Mouse (Mus musculus) cerebellum, adult 8-10 months (tissue): ENCODE data around the gene Ech1.

Source experiments
- DNase-seq: peaks from one replicate; pipeline ENCODE4 v3.0.0; 2022

The Ech1 gene

DNA sequence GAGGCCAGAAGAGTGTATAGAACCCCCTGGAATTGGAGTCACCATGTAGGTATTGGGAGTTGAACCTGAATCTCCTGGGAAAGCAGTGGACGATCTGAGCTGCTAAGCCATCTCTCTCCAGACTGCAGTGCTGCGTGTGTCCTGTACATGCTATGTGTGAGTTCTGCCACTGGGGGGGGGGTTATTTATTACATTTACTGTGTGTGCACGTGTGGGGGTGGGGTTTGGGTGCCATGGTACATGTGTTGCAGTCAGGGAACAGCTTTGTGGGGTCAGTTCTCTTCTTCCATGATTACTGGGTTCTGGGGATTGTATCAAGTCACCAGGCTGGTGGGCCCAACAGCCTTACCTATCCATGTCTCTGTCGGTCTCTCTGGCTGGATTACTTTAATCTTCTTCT lies 18.1 kb upstream of the Ech1 start:
- DNase-seq: no peak

DNA sequence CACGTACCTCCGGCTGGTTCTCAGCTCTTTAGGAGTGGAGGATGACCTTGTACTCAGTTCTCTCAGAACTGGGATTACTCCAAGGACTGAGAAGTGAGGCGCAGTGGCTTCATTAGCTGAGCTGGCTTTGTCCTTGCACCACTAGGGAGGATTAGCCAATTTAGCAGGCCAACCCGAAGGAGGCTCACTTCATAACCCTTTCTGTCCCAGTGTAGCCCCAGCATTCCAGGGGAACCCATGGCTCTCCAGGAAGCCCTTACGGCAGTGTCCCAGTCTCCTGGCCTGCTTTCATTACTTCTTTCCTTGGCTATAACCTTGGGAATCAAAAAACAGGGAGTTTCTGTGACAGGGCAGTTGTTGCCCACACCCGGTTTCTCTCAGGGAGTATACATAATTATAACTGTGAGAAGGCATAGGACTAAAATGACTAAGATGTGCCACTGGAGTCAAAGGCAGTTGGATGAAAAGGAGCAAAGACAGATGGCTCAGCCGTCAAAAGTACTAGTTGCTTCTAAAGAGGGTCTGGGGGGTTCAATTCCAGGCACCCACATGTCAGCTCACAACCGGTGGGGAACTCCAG lies 17.3 kb upstream of the Ech1 start:
- no peak for DNase-seq

DNA sequence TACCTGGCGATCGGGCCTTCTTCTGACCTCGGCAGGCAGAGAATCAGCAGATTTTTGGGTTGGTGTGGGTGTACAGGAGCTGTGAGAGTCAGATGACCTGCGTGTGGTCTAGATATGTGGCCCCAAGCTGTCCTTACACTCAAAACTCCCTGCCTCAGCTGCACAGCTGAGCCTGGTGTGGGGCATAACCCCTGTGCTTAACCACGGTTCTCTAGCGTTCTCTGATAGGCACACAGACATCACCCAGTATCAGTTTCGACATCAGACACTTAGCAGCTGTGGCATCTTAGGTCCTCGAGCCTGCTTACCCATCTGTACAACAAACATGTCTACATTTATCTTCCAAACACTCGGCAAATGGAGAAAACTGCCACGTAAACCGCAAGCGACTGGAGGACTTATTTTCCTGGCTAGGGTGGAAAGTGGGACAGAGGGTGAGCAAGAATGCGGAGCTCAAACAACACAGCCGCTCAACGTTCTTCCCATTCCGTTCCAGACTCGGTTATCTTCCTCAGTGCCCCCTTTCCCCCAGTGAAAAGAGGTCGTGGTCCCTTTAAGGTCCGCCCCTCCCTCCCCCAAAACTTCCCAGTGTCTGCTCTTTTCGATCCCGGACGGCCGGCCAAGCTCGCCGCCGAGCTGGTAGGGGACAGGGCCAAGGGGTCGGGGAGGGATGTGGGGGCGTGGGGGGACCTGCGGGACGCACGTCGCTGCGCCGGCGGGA lies 16.6 kb upstream of the Ech1 start, which contains the start of gene Hnrnpl:
TSS of gene Hnrnpl (plus strand) at position 321 of the 721 bp plus-strand sequence.
- DNase-seq: no peak

DNA sequence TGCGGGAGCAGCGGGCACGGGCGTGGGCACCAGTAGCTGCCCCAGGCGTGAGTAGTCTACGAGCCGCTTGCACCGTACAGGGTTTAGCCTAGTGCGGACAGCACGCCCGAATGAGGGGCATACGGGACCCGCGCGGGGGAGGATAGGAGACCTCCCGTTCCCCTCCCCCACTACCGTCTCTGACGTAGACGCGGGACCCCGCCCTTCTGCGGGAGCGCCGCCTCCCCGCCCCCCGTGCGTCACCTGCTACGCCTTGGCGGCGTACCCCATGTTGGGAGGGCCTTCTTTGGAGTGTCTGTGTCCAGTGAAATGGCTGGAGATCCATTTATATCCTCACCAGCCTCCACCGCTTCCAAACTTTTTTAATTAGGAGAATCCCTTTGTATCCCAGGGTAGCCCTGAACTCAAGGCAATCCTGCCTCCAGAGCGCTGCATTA lies 16.0 kb upstream of the Ech1 start:
- DNase-seq: peak; percentile 96

DNA sequence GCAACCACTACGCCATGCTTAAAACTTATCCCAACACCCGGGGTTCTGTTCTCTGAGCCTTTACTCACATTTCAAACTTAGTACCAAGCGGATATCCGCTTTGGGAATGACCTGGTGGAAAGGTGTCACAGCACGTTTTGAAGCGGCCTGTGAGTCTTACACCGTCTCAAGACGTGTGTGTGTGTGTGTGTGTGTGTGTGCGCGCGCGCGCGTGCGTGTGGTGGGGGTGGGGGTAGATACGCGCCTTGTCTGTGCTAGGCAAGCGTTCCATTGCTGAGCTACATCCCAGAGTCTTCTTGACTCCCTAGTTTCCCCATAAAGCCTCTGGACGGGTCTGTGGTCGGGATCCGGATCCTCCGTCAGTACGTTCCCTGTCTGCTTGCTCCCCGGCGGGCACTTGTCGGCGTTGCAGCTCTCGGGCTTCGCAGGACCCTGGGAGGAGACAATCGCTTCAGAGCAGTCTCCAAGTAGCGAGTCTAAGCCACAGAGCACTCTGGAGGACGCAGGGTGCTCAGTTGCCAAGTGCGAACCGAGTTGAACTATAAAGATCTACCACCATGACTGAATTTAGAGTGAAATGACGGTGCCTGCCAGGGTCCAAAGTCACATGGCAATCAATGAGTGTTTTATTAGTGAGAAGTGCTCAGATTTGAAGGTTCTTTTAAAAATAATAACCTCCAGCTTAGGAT lies 15.5 kb upstream of the Ech1 start:
- DNase-seq: peak; percentile 62

DNA sequence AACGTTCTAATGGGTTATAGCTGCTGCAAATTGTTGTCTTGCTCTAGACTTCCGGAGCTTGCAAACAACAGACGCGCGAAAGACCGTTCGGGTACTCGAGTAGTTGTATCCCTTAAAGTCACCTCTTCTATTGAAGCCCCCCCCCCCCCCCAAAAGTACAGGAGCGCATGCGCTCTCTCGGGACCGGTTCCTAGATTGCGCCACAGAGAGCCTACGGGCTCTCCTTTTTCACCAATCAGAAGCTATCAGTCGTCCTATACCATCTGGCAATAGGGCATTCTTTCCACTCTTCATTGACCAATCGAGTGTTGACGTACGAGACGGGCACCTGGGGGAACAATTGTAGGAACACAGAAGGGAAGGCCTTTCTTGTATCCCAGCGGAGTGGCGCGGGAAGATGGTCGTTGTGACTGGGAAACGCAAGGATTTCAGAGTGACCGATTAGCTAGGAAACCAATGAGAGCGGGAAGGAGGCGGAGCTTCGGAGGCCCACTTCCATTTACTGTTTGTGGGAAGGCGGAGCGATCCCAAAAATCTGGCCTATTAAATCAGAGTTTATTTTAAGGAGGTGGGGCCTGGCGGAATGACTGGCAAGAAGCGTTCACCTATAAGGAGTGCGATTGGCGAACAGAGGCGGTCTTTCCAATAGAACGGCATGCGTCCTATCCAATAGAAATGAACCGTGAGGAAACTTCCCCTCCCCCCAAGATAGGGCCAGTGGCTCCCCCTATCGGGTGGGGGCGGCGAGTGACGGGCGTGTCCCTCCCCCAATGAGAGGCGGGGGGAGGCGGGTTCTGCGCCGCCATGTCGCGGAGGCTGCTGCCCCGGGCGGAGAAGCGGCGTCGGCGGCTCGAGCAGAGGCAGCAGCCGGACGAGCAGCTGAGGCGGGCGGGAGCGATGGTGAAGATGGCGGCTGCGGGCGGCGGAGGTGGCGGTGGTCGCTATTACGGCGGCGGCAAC lies 14.6 kb upstream of the Ech1 start:
- peak; percentile 99 for DNase-seq

- DNase-seq: peak; percentile 88
Observed at GRCm38 (mm10) chr7:28811228-28811627, 13.8 kb upstream of the Ech1 start.

DNA sequence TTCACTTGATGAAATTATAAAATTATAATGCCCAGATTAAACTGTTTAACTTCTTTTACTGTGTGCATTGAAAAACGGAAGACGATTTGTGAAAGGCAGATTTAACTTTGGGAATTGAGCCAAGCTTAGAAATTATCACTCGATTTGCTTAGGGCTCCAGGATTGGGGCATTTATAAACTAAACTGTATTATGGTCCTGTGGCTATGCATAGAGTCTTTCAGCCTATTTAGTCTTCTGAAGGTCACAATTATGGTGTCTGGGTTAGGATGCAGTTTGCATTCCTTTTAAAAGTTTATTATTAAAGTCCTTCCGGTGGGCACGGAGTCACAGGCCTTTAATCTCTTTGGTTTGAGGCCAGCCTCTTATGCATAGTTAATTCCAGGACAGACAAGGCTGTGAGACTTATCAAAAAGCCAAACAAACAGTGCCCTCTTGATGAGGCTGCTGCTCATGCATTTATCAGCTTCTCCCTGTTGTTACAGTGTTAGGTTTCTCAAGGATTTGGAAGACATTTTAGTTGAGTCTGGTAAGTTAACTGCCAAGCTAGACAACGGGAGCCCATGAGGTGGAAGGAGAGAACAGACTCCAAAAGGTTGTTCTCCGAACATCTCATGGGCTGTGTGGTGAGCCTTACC lies 13.3 kb upstream of the Ech1 start:
- DNase-seq: no peak

DNA sequence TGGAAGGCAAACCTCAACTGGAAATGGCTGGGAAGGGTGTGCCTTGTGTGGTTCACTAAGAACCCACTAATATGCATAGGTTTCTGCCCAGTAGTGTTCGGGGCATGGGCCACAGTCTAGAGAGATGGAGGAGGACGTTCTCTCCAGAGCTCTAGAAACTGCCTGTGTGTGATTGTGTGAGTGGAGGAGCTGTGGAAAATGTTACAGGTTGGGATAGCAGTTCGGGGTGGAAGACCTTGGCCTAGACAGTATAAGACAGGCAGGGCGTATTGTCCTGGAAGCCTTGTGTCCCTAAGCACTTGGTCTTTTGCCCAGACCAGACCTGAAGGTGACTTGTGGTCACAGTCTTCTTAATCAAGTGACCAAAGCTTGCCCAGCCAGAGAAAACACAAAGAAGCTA lies 12.6 kb upstream of the Ech1 start:
- DNase-seq: no peak

- no peak for DNase-seq
Observed at GRCm38 (mm10) chr7:28812949-28813348, 12.1 kb upstream of the Ech1 start.

DNA sequence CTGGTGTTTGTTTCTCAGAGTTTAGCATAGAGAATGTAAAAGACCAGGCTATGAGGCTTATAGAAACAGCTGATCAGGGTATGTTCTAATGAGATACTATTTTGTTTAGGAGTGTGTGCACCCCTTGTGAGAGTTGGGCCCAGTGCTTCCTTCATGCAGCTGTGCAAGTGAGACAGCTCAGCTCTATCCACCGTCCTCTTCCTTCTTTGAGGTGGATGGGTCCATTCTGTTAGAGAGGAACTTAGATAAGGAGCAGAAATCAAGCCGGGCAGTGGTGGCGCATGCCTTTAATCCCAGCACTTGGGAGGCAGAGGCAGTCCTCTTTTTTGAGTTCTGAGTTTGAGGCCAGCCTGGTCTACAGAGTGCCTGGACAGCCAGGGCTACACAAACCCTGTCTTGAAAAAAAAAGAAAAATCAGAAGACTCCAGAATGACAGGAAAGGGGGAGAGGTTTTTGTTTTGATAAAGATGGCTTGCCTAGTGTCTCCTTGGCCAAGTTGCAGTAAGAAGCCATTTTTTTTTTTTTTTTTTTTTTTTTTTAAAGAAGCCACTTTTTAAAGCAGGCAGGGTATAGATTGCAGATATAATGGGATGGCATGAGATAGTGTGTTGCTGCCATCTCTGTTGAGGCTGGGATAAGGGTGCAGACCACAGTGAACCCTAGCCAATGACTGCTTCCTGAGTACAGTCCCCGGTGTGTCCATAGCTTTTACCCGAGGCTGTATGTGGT lies 10.5 kb upstream of the Ech1 start:
- no peak for DNase-seq

GRCm38 (mm10) chr7:28815230-28815629 lies 9.8 kb upstream of the Ech1 start:
- DNase-seq: no peak

- no peak for DNase-seq
Observed at GRCm38 (mm10) chr7:28816201-28816600, 8.8 kb upstream of the Ech1 start.

DNA sequence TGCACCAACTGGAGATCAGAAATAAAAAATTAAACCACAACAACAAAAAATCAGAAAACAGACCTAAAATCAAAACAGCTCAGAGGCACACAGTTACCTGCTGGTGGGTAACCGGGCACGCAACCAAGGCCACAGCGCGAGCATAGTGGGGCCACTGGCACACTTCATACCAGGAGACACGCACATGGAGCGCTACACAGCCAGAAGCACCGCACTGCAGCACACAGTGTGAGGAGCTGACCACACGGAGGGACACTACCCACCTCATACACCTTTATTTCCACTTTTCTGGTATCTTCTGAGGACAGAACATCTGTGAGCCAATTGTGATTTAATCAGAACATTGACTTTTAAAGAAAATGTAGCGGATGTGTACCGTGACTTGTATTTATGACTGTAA lies 8.1 kb upstream of the Ech1 start:
- DNase-seq: no peak

DNA sequence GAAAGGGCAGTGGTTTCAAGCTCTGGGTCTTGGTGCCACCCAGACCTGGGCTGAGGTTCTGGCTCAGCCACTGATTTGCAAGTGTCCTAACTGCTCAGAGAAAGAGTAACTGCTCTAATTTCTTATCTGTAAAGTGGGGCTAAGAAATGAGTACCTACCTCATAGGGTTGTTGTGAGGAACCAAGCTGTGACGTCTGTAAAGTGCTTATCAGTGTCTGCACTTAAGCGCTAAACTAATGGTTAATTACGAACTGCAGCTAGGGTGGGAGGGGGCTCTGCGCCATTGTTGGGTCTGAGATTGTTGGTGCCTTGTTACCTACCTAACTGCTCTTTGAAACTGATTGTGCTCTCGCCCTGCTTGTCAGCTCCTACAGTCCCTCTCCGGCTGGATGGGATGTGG lies 7.5 kb upstream of the Ech1 start:
- DNase-seq: no peak

DNA sequence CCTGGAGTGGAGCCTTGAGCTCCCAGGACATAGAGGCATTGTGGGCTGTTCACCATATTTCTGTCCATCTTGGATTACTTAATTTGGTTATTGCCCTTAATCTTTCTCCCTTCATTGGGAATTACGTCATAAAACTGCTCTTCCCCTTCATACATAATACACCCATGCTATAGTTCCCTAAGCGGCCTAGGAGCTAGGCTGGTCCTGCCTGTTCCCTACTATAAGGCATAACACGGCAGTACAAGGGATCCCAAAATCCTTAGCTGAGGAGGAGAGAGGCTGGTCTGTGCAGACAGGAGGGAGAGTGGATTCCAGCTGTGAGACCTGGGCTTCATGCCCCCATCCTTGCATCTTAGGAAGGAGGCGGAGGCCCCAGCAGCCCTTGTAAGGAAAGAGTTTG lies 7.1 kb upstream of the Ech1 start:
- no peak for DNase-seq

- no peak for DNase-seq
Observed at GRCm38 (mm10) chr7:28818436-28818835, 6.6 kb upstream of the Ech1 start.

GRCm38 (mm10) chr7:28818861-28819452 lies 6.1 kb upstream of the Ech1 start:
- no peak for DNase-seq

- DNase-seq: no peak
Observed at GRCm38 (mm10) chr7:28819571-28819970, 5.4 kb upstream of the Ech1 start.

GRCm38 (mm10) chr7:28820358-28821260 lies 4.4 kb upstream of the Ech1 start:
- DNase-seq: no peak
